Mouse (Mus musculus) sigmoid colon, adult 10 weeks (tissue): ENCODE measurements around the gene Psmc2. TPM values are rescaled to one million over a fixed set of nuclear protein-coding genes. Genes with fewer than 3 reads are reported as not detected.

Experiments used
- polyA plus RNA-seq: library from polyadenylated mRNA; stranded (reverse); fragments of 350-450 nt; fragmentation: Illumina TruSeq; extraction: RNeasy Lipid Tissue Mini Kit (QIAGEN cat#74804); gene quantifications from one replicate; pipeline ENCODE4 v1.2.3, GENCODE M21; 2014; ENCODE audit warnings: low read depth, low replicate concordance

The Psmc2 gene
- polyA plus RNA-seq: 44.5 TPM

DNA sequence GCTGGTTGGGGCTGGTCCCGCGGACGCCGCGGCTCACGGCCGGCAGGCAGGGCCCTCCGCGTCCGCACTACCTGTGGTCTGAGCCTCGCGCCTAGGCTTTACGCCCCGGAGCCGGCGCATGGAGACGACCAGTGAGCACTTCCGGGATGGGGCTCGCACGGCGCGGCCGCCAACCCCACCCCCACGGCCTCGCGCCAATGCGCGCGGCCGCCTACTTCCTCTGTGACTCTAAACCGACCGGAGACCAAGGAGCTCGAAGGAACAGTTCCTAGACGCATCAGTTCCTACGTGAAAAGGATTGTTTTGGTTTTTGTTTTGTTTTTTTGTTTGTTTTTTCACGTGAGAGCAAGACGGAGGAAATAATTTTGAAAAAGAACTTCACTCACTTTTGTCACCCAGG, at the start of gene Psmc2, which contains the start of gene Dnajc2:
Gene Psmc2 (plus strand): TSS at position 231 of the 400 bp plus-strand sequence.
Gene Dnajc2 (minus strand): TSS at position 199 of the 400 bp plus-strand sequence.

DNA sequence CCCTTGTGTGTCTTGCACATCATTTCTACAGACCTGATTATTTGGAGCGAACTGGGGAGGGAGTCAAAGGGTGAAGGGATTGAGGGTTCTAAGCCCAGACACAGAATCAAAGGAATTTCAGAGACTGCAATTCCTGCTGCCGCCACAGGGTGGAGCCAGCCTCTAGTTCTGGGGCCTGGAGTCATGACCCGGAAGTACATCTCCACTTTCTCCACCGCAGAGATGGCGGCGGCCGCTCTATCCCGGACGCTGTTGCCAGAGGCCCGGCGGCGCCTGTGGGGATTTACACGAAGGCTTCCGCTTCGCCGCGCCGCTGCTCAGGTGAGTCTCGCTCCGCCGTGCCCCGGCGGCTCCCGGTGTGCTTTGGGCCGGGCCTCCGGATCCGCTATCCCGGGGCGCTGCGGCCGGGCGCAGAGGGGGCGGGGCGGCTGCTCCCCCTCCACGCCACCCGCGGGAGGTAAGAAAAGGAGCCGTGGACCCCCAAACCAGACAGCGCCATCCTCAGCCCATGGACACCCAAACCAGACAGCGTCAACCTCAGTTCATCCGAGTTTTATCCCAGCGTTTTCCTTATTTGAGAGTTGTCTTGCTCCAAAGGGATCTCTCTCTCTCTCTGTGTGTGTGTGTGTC, 48.0 kb upstream of the Psmc2 start, which contains the start of gene Pmpcb:
Gene Pmpcb (plus strand): TSS at position 186 of the 630 bp plus-strand sequence.

Other genes starting within 250 kb of the Psmc2 start
- gene Lrrc17, start 241.7 kb upstream of the Psmc2 start, polyA plus RNA-seq: 4.5 TPM
- gene Fbxl13, start 139.6 kb upstream of the Psmc2 start, polyA plus RNA-seq: 0.44 TPM
- gene Armc10, start 139.5 kb upstream of the Psmc2 start, polyA plus RNA-seq: 72.0 TPM
- 14.1 TPM for gene Napepld, start 83.9 kb upstream of the Psmc2 start, polyA plus RNA-seq
- 349 TPM for gene Pmpcb, start 48.1 kb upstream of the Psmc2 start, polyA plus RNA-seq
- gene Dnajc2, start within 50 bp of the Psmc2 start, polyA plus RNA-seq: 90.8 TPM
- gene Slc26a5, start 80.3 kb downstream of the Psmc2 start, polyA plus RNA-seq: not detected